Mouse (Mus musculus) ES-Bruce4 (cell line): ENCODE results near the gene Calr3. TPM values are rescaled to one million over a fixed set of nuclear protein-coding genes. Genes with fewer than 3 reads are reported as not detected.

Source experiments
- H3K27ac ChIP-seq: 2 replicates; pipeline ENCODE4 v1.5.1; 2012; ENCODE audit warnings: low read length, inconsistent platforms; ENCODE audit not compliant: insufficient read depth
- H3K27me3 ChIP-seq: 2 replicates; pipeline ENCODE4 v1.6.1; 2012; ENCODE audit warnings: mild to moderate bottlenecking, low read length, inconsistent platforms; ENCODE audit not compliant: control insufficient read depth, poor library complexity, insufficient read depth, severe bottlenecking
- H3K36me3 ChIP-seq: 2 replicates; pipeline ENCODE4 v1.6.1; 2012; ENCODE audit warnings: inconsistent platforms, mild to moderate bottlenecking, low read length, moderate library complexity; ENCODE audit not compliant: control insufficient read depth, poor library complexity, insufficient read depth, severe bottlenecking
- H3K4me1 ChIP-seq: one replicate; pipeline ENCODE4 v1.8.1; 2011; ENCODE audit warnings: low read length; ENCODE audit not compliant: control insufficient read depth, insufficient read depth
- H3K4me3 ChIP-seq: 2 replicates; pipeline ENCODE4 v1.5.1; 2011; ENCODE audit warnings: low read depth, mild to moderate bottlenecking, low read length
- H3K9ac ChIP-seq: 2 replicates; pipeline ENCODE4 v1.6.1; 2012; ENCODE audit warnings: low read depth, mild to moderate bottlenecking, inconsistent platforms; ENCODE audit not compliant: poor library complexity, severe bottlenecking
- H3K9me3 ChIP-seq: replicated peaks from 2 replicates; pipeline ENCODE4 v1.6.1; 2012; ENCODE audit warnings: mild to moderate bottlenecking, low read length, inconsistent platforms; ENCODE audit not compliant: control insufficient read depth, poor library complexity, insufficient read depth, severe bottlenecking
- CTCF ChIP-seq: IDR thresholded peaks from one replicate; pipeline ENCODE4 v1.8.1; 2011; ENCODE audit warnings: low read depth, low read length
- EP300 ChIP-seq: IDR thresholded peaks from 2 replicates; pipeline ENCODE4 v1.6.1; 2011; ENCODE audit warnings: low read depth, low read length; ENCODE audit not compliant: insufficient read depth
- POLR2A ChIP-seq: IDR thresholded peaks from one replicate; pipeline ENCODE4 v1.8.1; 2011; ENCODE audit warnings: low read length; ENCODE audit not compliant: insufficient read depth
- polyA plus RNA-seq: library from polyadenylated mRNA; stranded (reverse); fragments of >200 nt; gene quantifications from 2 replicates; pipeline ENCODE4 v1.2.4, GENCODE M21; 2011; ENCODE audit warnings: low read depth; ENCODE audit not compliant: missing spikeins, insufficient read depth, insufficient read length

Calr3 gene
- polyA plus RNA-seq, result 2.9 and 3.3 TPM in 2 replicates

DNA sequence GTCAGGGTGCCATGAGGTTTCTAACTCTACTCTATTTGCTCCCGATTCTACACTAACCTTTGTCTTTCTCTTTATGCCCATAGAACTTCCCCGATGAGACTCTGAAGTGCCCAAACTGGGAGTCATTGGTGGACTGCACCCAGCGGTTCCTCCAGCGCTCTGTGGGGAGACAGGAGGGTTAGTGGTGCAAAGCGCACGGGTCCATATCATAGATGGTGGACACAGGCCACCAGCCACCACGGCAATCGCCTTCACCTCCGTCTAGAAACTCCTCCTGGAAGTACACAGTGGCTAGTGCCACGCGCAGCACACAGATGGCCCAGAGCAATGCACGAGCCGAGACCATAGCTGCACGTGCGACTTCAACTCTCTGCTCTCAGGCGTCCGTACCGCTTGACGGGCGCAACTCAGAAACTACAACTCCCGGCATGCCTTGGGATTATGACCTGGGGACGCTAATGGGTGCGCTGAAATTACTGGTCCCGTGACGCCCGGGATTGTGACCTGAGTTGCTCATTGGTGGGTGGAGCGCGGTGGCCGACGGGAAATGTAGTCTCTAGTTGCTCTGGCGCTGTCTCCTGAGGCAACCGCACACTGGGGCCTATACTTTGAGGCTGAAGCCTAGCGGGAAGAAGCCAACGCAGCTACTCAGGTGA is at the start of gene Calr3, which contains the start of gene 1700030K09Rik:
TSS of gene Calr3 (minus strand) at position 533 of the 656 bp plus-strand sequence.
TSS of gene 1700030K09Rik (plus strand) at position 543 of the 656 bp plus-strand sequence.
- peak within 1 kb of the TSS; percentile 51 for H3K9ac ChIP-seq
- no peaks in the 10 kb centered on the region for H3K9me3 ChIP-seq
- no peaks in the 10 kb centered on the region for H3K27me3 ChIP-seq
- peak within 1 kb of the TSS; percentile 90 for H3K4me3 ChIP-seq
- H3K27ac ChIP-seq, result no peak within 1 kb of the TSS
- no peaks in the 10 kb centered on the region for H3K4me1 ChIP-seq
- no peaks in the 10 kb centered on the region for H3K36me3 ChIP-seq
- no peak for TF ChIP-seq POLR2A
- TF ChIP-seq EP300, result no peak
- no peak for TF ChIP-seq CTCF

DNA sequence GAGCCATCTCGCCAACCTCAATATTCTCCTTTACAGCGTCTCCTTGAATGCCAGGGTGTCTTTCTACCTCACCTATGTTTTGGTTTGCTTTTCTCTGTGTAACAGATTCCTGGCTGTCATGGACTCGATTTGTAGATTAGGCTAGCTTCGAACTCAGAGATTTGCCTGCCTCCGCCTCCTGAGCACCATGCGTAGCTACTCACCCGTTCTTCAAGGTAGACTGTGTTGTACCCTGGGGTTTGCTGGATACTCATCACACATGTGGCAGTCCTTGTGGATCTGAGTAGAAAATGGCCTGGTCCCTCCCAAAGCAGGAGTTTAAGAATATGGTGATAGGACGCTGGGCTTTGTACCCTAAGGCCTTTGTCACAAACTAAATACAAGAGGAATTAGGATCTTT is 49.7 kb upstream of the Calr3 start:
- Histone ChIP-seq H3K27ac (peak overlapping the region; percentile 80), H3K9ac (peak overlapping the region; percentile 82), H3K4me1 (peaks cover 2% of the 10 kb centered on the region), H3K27me3 (no peaks in the 10 kb centered on the region), H3K9me3 (no peaks in the 10 kb centered on the region), H3K4me3 (peak overlapping the region; percentile 96), H3K36me3 (peaks cover 29% of the 10 kb centered on the region)
- TF ChIP-seq POLR2A (no peak), EP300 (no peak), CTCF (no peak)

DNA sequence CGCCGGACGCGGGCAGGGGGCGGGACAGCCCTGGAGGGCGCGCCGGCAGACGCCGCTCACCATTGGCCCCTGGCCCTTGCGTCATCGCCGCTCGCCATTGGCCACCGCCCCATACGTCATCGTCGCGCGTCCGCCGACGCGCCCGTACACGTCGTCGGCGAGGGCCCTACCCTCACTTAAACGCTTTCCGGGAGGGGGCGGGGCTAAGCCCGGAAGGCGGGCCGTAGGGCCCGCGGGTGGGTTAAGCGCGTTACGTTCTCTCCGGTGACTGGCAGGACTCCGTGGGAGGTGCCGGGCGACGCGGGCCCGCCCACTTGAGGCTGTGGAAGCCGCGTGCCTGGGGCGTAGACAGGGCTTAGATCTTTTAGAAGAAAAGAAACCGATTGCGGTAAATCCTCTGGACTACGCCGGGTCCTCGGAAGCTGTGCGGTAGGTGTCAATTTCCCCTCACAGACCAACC is 49.0 kb upstream of the Calr3 start:
- Histone ChIP-seq H3K27me3 (no peaks in the 10 kb centered on the region), H3K27ac (peak overlapping the region; percentile 80), H3K9me3 (no peaks in the 10 kb centered on the region), H3K36me3 (peaks cover 31% of the 10 kb centered on the region), H3K4me3 (peak overlapping the region; percentile 96), H3K4me1 (peaks cover 2% of the 10 kb centered on the region), H3K9ac (peak overlapping the region; percentile 87)
- TF ChIP-seq EP300 (0 out of 2 replicates have a peak, but pooled peaks have one; percentile 37), POLR2A (no peak), CTCF (no peak)

DNA sequence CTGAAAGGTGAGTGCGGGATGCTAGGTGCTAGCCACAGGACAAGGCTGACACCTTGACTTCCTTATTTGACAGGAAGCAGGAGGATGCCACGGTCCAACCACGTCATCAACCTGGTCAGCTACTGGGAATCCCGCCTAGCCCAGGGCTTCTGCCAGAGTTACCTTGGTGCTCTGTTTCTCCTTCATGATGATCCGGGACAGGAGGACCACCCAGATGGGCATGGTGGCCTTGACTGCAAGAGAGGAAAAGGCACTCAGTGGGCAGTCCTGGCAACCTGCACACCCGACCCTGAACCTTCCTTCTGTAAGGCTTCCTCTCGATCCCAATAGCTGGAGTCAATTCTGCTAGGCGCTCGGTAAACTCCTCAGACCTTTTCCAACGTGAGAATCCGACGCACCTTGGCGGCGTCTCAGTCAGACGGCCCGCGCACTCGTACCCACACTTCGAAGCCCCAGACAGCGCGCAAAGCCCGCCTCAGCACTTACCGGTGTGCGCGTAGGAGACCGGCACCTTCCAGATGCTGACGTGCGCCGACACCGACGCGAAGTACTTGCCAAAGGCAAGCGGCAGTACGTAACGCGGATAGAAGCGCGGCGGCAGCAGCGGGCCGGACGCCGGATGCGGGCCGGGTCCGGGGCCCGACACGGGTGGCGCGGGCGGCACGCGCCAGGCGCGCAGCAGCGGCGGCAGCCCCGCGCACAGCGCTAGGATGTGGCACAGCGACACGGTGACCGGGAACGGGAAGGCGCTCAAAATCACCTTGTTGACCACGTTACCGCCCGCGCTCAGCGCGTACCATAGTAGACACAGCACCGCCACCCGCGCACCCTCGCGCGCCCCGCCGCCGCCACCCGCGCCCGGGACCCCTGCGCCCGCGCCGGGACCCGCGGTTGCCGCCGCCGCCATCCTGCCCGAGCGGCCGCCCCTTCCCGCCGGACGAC is 48.3 kb upstream of the Calr3 start, which contains the start of gene Slc35e1:
TSS of gene Slc35e1 (minus strand) at position 935 of the 942 bp plus-strand sequence.
- H3K4me3 ChIP-seq, result peak within 1 kb of the TSS; percentile 96
- no peaks in the 10 kb centered on the region for H3K27me3 ChIP-seq
- no peak for TF ChIP-seq POLR2A
- no peak for TF ChIP-seq EP300
- TF ChIP-seq CTCF, result no peak
- peak within 1 kb of the TSS; percentile 87 for H3K9ac ChIP-seq
- peaks cover 2% of the 10 kb centered on the region for H3K4me1 ChIP-seq
- H3K36me3 ChIP-seq, result peaks cover 32% of the 10 kb centered on the region
- H3K27ac ChIP-seq, result peak within 1 kb of the TSS; percentile 80
- no peaks in the 10 kb centered on the region for H3K9me3 ChIP-seq

DNA sequence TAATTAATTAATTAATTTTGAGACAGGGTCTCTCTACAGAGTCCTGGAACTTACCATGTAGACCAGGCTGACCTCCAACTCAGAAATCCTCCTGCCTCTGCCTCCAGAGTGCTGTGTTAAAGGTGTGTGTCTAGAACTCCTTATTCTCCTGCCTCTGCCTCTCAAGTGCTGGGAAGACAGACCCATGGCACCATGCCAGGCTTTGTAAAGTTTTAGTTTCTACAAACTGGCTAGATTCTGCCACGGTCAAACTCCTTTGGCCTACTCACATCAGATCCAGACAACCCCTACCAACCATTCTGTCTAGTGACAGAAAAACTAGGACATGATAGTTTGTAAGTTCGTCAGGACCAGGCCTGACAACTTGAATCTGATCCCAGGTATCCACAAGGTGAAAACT is 47.3 kb upstream of the Calr3 start:
- peaks cover 30% of the 10 kb centered on the region for H3K36me3 ChIP-seq
- peaks cover 2% of the 10 kb centered on the region for H3K4me1 ChIP-seq
- H3K4me3 ChIP-seq, result no peak overlapping the region
- H3K9me3 ChIP-seq, result no peaks in the 10 kb centered on the region
- H3K27me3 ChIP-seq, result no peaks in the 10 kb centered on the region
- peak overlapping the region; percentile 87 for H3K9ac ChIP-seq
- TF ChIP-seq POLR2A, result no peak
- no peak for TF ChIP-seq CTCF
- H3K27ac ChIP-seq, result no peak overlapping the region
